Mouse (Mus musculus) lung, adult 2 months (tissue): ENCODE measurements around the gene Acox2. TPM values are rescaled to one million over a fixed set of nuclear protein-coding genes. Genes with fewer than 3 reads are reported as not detected.

ENCODE experiments used
- DNase-seq: peaks from one replicate; pipeline ENCODE4 v3.0.0; 2022
- H3K4me1 ChIP-seq: fragments of 200-500 bp; 2 replicates; pipeline ENCODE4 v1.6.1; 2011; ENCODE audit warnings: low read length; ENCODE audit not compliant: control insufficient read depth, insufficient read depth
- H3K4me3 ChIP-seq: fragments of 200-500 bp; replicated peaks from 2 replicates; pipeline ENCODE3; 2011; ENCODE audit warnings: low read depth, mild to moderate bottlenecking, control low read depth, low read length; ENCODE audit errors: extremely low read depth
- CTCF ChIP-seq: fragments of 200-500 bp; IDR thresholded peaks from 2 replicates; pipeline ENCODE4 v1.5.1; 2011; ENCODE audit warnings: mild to moderate bottlenecking, low read length, control low read depth; ENCODE audit not compliant: insufficient read depth
- POLR2A ChIP-seq: fragments of 200-500 bp; IDR thresholded peaks from 2 replicates; pipeline ENCODE4 v1.6.1; 2011; ENCODE audit warnings: low read depth, mild to moderate bottlenecking, control low read depth, low read length, borderline replicate concordance; ENCODE audit errors: extremely low read depth
- WGBS: fragments of 180-500 bp; shearing (Covaris S2); methylation state at CpG from one replicate; pipeline ENCODE4 v1.1.7; 2018; 5-methylcytosine and 5-hydroxymethylcytosine counted together
- polyA plus RNA-seq: library from polyadenylated mRNA; depleted of rRNA; stranded (reverse); fragments of >200 nt; gene quantifications from 2 replicates; pipeline ENCODE4 v1.2.3, GENCODE M21; 2012

Acox2 gene
- polyA plus RNA-seq, 1 experiment: 24.4 TPM

DNA sequence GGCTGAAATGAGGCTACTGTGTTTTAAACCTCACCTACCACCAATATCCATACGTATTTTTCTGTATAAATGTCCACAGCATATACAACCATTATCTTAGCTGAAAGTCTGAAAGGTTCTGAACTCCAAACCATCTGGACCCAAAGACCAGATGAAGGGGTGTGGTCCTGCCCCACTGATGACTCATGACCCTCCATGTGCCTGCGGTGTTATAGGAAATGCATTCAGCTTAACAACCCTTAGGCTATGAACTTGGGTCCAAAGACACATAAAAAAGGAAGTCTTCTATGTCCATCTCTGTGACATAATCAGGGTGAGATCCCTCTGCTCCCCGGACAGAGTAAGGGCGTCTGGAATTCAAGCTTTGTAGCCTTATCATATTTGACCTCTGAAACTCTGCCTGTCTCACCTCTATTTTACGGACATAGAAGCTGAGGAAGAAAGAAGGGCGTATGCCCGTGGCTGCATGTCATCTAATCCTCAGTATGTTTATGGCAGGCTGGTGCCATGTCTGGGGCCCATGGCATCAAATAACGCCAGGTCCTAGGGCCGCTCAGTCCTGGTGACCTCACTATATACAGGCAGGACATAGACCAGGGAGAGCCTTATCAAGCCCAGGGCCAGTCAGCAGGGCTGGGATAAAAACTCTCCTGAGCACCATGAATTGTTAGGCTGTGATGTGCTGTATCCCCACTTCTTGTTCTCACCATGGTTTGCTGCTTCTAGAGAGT, 8.8 kb downstream of the Acox2 start:
- 78% methylated on average over 9 of the region's 9 CpGs for WGBS

DNA sequence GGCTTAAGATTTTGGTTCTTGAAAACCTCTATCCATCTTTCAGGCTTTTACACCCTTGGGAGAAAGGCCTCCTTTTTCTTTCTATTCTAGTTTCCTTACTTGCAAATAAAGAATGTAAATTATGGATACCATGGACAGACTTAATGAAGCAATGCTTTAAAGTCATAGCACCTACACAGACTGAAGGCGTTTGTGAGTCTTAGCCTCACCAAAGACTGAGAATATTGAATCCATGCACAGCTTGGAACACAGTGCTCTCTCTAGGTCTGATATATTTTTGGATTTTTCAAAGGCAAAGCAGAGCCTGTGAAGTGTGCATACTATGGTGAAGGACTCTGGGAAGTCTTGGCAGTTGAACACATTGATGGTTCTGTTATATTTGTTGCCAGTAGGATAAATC, 9.9 kb downstream of the Acox2 start:
- Histone ChIP-seq H3K4me1 (no peaks in the 10 kb centered on the region; the same call in 1 of the 2 replicates), H3K4me3 (no peak overlapping the region)
- WGBS: 84% methylated on average over 1 of the region's 1 CpGs
- TF ChIP-seq CTCF: no peak
- no peak for TF ChIP-seq POLR2A
- DNase-seq: no peak

More for the DNA sequence above, 8.8 kb downstream of the Acox2 start:
- H3K4me3 ChIP-seq: no peak overlapping the region
- no peaks in the 10 kb centered on the region; the same call in 1 of the 2 replicates for H3K4me1 ChIP-seq
- no peak for TF ChIP-seq POLR2A
- no peak for TF ChIP-seq CTCF
- no peak for DNase-seq

DNA sequence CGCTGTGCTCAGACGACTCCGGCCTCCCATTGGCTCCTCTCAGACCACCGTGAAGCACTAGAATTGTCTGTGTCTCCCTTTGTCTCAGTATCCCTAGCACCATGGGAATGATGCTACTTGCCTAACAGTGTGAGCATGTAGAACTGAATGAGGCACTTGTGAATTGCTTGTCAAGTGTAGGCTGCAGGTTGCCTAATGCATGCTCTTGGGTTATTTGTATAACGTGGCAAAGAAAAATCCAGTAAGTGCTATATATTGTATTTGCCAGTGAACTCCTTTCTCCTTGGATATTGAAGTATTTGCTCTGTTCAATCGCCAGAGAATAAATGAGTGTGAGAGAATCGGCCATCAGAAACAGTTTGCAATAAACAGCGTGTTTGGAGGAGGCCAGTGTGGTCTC, 12.3 kb downstream of the Acox2 start:
- Histone ChIP-seq H3K4me1 (no peaks in the 10 kb centered on the region; the same call in none of the 2 replicates), H3K4me3 (no peak overlapping the region)
- TF ChIP-seq POLR2A (no peak), CTCF (no peak)
- no peak for DNase-seq
- 72% methylated on average over 8 of the region's 8 CpGs for WGBS

DNA sequence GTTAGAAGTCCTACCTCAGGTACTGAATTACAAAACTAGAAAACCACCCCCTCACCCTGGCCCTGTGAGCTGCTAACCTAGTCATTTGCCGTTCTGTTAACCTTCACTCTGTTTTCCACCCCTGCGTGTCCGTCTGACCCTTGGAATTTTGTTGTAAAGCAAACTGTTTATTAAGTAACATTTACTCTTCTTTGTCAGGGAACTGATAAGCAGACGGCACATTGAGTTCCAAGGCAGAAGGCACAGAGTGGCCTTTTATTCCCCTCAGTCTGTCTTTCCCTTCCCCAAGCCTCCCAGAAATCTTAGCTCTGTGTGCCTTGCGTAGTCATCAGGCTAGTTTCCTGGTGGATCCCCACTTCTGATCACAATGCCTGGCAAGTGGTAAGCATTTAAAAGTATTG, 14.9 kb downstream of the Acox2 start:
- Histone ChIP-seq H3K4me1 (no peaks in the 10 kb centered on the region; the same call in none of the 2 replicates), H3K4me3 (no peak overlapping the region)
- WGBS: 38% methylated on average over 5 of the region's 5 CpGs
- no peak for TF ChIP-seq CTCF
- TF ChIP-seq POLR2A: no peak
- no peak for DNase-seq

DNA sequence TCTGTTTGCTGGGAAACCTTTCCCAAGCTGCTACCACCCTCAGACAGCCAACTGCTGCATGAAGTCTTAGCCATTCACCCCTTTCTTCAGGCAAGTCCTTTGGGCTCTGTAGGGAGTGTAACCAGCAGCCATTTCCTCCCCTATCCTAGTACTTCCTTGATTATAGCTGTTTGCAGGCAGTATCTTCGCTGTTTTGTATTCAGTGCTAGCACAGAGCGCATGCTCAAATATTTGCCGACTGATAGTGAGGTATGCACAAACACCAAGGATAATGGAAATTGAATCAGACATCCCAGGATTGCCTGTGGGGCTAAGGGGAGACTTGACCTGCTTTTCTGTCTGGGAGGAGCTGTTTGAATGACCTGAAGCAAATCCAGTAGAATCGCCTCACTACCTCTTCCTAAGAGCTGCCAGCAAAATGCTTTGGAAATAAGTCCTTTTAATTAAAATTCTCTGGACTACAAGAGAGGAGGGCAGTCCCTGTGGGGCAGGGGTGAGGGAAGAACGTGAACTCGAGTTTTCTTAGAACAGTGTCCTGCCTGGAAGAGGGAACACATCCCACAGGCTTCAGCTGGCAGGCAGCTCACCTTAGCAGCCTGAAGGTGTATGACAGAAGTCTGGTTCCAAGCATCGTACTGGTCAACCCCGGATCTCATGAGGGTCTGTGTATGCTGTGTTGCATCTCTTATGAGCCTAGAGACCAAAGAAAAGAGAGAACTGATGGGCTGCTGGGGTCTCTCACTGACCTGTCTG, 15.8 kb downstream of the Acox2 start:
- H3K4me1 ChIP-seq: no peaks in the 10 kb centered on the region; the same call in none of the 2 replicates
- H3K4me3 ChIP-seq: no peak overlapping the region
- WGBS: 70% methylated on average over 8 of the region's 8 CpGs
- no peak for DNase-seq
- TF ChIP-seq CTCF (no peak), POLR2A (no peak)

DNA sequence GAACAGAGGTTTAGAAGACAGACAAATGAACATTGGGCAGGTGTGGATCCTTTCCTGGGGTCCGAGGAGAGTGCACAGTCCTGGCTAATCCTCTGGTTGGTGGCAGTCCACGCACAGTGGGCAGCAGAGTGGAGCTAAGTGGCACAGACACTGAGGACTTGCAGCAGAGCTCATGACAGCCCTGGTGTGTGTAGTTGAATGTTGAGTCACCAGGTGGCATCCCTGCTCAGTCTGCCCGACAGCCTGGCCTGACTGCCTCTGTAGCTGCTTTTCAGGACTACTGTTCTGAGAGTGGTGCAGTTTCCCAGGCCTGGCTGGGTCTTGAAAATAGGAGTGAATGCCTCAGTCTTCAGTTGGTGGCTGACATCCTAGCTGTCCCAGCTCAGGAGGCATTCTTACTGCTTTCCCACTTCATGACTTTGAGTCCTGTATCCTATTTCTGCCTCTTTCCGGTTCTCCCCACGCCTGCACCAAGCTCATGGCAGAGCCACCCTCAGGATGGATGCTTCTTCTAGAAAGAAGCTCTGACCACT, 16.7 kb downstream of the Acox2 start:
- no peaks in the 10 kb centered on the region; the same call in none of the 2 replicates for H3K4me1 ChIP-seq
- H3K4me3 ChIP-seq: no peak overlapping the region
- peak; percentile 54 for TF ChIP-seq CTCF
- no peak for TF ChIP-seq POLR2A
- DNase-seq: no peak
- WGBS: 61% methylated on average over 5 of the region's 5 CpGs

DNA sequence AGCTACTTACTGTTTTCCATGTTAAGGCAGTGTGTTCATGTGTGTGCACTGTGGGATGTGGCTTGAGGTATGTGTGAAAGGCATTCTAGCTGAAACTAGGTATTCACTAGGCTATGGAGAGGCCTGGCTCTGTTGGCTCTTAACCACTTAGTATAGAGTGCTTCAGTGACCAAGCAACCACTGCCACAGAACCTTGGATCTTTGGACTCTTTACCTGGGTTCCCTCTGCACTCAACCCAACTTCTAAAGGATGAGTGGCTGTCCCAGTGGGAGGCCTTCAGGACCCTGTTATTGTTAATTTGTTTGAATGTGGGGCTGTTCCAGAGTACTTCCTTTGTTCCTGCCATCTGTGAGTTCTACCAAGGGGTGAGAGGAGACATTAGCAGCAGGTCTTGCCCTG, 17.3 kb downstream of the Acox2 start:
- Histone ChIP-seq H3K4me1 (no peaks in the 10 kb centered on the region; the same call in 1 of the 2 replicates), H3K4me3 (no peak overlapping the region)
- TF ChIP-seq POLR2A: no peak
- TF ChIP-seq CTCF: no peak
- no peak for DNase-seq

DNA sequence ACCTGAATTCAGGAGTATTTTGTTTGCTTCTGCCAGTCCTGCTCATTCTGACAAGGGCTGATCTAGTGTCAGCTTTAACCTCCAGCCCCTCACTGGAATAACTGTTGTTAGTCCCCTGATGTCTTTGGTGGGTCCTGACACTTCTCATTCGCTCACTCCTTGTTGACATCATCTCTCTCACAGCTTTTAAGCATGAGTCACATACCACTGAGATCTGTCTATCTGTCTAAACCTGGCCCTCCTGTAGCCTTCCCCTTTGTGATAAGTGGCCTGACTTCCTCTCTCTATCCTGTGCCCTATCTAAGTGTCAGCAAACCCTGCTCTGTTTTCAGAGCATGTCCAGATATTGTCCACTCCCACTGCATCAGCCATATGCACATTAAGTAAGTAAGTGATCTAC, 25.9 kb downstream of the Acox2 start:
- WGBS: 37% methylated on average over 1 of the region's 1 CpGs
- no peak for DNase-seq
- Histone ChIP-seq H3K4me1 (no peaks in the 10 kb centered on the region), H3K4me3 (no peak overlapping the region)
- TF ChIP-seq POLR2A (no peak), CTCF (no peak)

DNA sequence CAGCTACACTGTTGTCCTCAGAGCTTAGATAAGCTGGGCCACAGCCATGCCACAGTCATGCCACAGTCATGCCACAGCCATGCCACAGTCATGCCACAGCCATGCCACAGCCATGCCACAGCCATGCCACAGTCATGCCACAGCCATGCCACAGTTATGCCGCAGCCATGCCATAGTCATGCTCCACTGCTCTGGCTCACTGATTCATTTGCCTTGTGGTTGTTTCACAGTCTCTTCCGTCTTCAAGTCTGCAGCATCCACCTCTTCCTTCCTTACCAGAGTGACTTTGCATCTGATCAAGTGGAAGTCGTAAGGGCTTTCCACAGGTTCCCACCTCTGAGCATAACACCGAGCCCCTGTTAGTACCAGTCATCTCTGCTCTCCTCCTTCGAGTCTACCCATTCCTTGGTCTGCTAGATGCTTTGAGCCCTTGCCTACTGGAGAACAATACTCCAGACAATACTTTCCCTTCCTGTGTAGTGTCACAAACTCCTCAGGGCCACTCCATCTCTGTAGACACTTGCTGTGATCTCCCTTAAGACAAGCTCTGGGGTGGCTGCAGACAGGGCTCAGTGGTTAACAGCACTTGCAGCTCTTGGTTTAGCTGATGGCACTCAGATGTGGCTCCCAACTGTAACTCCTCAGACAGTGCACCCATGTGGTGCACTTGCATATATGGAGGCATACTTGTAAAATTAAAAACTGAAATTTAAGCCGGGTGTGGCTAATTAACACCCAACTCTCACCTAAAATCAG, 26.8 kb downstream of the Acox2 start:
- 69% methylated on average over 6 of the region's 6 CpGs for WGBS
- H3K4me1 ChIP-seq: no peaks in the 10 kb centered on the region
- TF ChIP-seq POLR2A (no peak), CTCF (no peak)
- no peak overlapping the region for H3K4me3 ChIP-seq
- no peak for DNase-seq
